9 mouse cellular contexts compared by ENCODE assay signal in genomic region chr16:17832821-17833220, GRCm38 (mm10). TPM values are rescaled to one million over a fixed set of nuclear protein-coding genes. Genes with fewer than 3 reads are reported as not detected.
A peak's percentile ranks its signal among the peaks of the same experiment; 100 is the strongest.
DNase-seq lines count a peak whose midpoint lies in the region; ATAC-seq lines count a peak whose summit lies in the region.
"Had no signal": no experiment of that assay in that cellular context is flagged by ENCODE, and none has a peak within 500 bp of the region (broad histone marks: within the 10 kb centered on the region; RNA-seq: fewer than 3 reads in every experiment).

TSS of gene B830017H08Rik (plus strand) at chr16:17833121.

- peaks cover 68% of the 10 kb centered on the region for H3K27me3 ChIP-seq in kidney, embryonic 14.5 days (ENCODE audit: control insufficient read depth, insufficient read depth, low read length)
- peaks cover 54% of the 10 kb centered on the region for H3K27me3 ChIP-seq in embryonic facial prominence, embryonic 11.5 days (ENCODE audit: control insufficient read depth, insufficient read depth, low read length)
- H3K27me3 ChIP-seq in hindbrain, embryonic 16.5 days (replicated peaks; ENCODE audit: control insufficient read depth, insufficient read depth, low read length), result peaks cover 20% of the 10 kb centered on the region; the same call in 1 of the 2 replicates
- H3K27me3 ChIP-seq in midbrain, embryonic 16.5 days (ENCODE audit: control insufficient read depth, insufficient read depth, low read depth, low read length), result peaks cover 24% of the 10 kb centered on the region

- H3K4me2 ChIP-seq in kidney, embryonic 14.5 days (replicated peaks; ENCODE audit: low read depth, low read length), result peak within 1 kb of the TSS; percentile 100
- H3K4me2 ChIP-seq in embryonic facial prominence, embryonic 11.5 days (ENCODE audit: low read depth, low read length), result peak within 1 kb of the TSS; percentile 99
- H3K4me2 ChIP-seq in hindbrain, embryonic 16.5 days (ENCODE audit: low read length), result peak within 1 kb of the TSS; percentile 95
- H3K4me2 ChIP-seq in midbrain, embryonic 16.5 days (ENCODE audit: low read length), result peak within 1 kb of the TSS; percentile 84

- H3K4me1 ChIP-seq in kidney, embryonic 14.5 days (ENCODE audit: control insufficient read depth, insufficient read depth, low read length), result no peaks in the 10 kb centered on the region
- H3K4me1 ChIP-seq in embryonic facial prominence, embryonic 11.5 days (ENCODE audit: control insufficient read depth, insufficient read depth, low read length), result peaks cover 5% of the 10 kb centered on the region; the same call in 1 of the 2 replicates
- H3K4me1 ChIP-seq in hindbrain, embryonic 16.5 days (ENCODE audit: control insufficient read depth, insufficient read depth, low read depth, low read length), result peaks cover 26% of the 10 kb centered on the region
- peaks cover 18% of the 10 kb centered on the region for H3K4me1 ChIP-seq in midbrain, embryonic 16.5 days (ENCODE audit: control insufficient read depth, insufficient read depth, low read length)

- no peaks in the 10 kb centered on the region for H3K36me3 ChIP-seq in kidney, embryonic 14.5 days (ENCODE audit: control insufficient read depth, insufficient read depth, low read length)
- H3K36me3 ChIP-seq in embryonic facial prominence, embryonic 11.5 days (replicated peaks; ENCODE audit: control insufficient read depth, insufficient read depth, low read depth, low read length), result no peaks in the 10 kb centered on the region
- no peaks in the 10 kb centered on the region for H3K36me3 ChIP-seq in hindbrain, embryonic 16.5 days (ENCODE audit: control insufficient read depth, insufficient read depth, low read length)
- H3K36me3 ChIP-seq in midbrain, embryonic 16.5 days (ENCODE audit: control insufficient read depth, insufficient read depth, low read length), result no peaks in the 10 kb centered on the region

- WGBS in kidney, embryonic 14.5 days, result 27% methylated on average over 7 of the region's 7 CpGs
- WGBS in embryonic facial prominence, embryonic 11.5 days, result 20% methylated on average over 7 of the region's 7 CpGs
- WGBS in hindbrain, embryonic 16.5 days, result 26% methylated on average over 7 of the region's 7 CpGs
- 21% methylated on average over 7 of the region's 7 CpGs for WGBS in midbrain, embryonic 16.5 days

- no peak within 1 kb of the TSS for H3K27ac ChIP-seq in kidney, embryonic 14.5 days (ENCODE audit: low read depth, low read length)
- 0 out of 2 replicates have a peak within 1 kb of the TSS, but pooled peaks have one; percentile 20 for H3K27ac ChIP-seq in embryonic facial prominence, embryonic 11.5 days (replicated peaks; ENCODE audit: low read depth, low read length)
- peak within 1 kb of the TSS; percentile 95 for H3K27ac ChIP-seq in hindbrain, embryonic 16.5 days (ENCODE audit: low read depth, low read length)
- H3K27ac ChIP-seq in midbrain, embryonic 16.5 days (ENCODE audit: low read length), result peak within 1 kb of the TSS; percentile 95

- peak within 1 kb of the TSS; percentile 49 for H3K4me3 ChIP-seq in kidney, embryonic 14.5 days (ENCODE audit: low read length)
- H3K4me3 ChIP-seq in embryonic facial prominence, embryonic 11.5 days (ENCODE audit: low read depth, low read length), result peak within 1 kb of the TSS; percentile 60
- peak within 1 kb of the TSS; percentile 72 for H3K4me3 ChIP-seq in hindbrain, embryonic 16.5 days (ENCODE audit: low read length)
- H3K4me3 ChIP-seq in midbrain, embryonic 16.5 days (ENCODE audit: low read depth, low read length), result peak within 1 kb of the TSS; percentile 64

- H3K9ac ChIP-seq in kidney, embryonic 14.5 days (ENCODE audit: low read depth, low read length), result peak within 1 kb of the TSS; percentile 61
- peak within 1 kb of the TSS; percentile 71 for H3K9ac ChIP-seq in embryonic facial prominence, embryonic 11.5 days (replicated peaks; ENCODE audit: low read length)
- H3K9ac ChIP-seq in hindbrain, embryonic 16.5 days (ENCODE audit: low read depth, low read length), result peak within 1 kb of the TSS; percentile 95
- H3K9ac ChIP-seq in midbrain, embryonic 16.5 days (ENCODE audit: low read depth, low read length), result peak within 1 kb of the TSS; percentile 85

- no peak for ATAC-seq in kidney, embryonic 14.5 days (ENCODE audit: low FRiP score, low TSS enrichment)
- no peak for ATAC-seq in embryonic facial prominence, embryonic 11.5 days (replicated peaks; ENCODE audit: insufficient number of reproducible peaks, low FRiP score, low TSS enrichment, low read depth)
- ATAC-seq in hindbrain, embryonic 16.5 days, result peak; percentile 0; the same call in 1 of the 2 replicates
- ATAC-seq in midbrain, embryonic 16.5 days, result no peak; the same call in 1 of the 2 replicates
- ATAC-seq in granulocyte monocyte progenitor cell, adult 5-6 weeks (replicated peaks; ENCODE audit: poor library complexity, severe bottlenecking), result no peak

- no peaks in the 10 kb centered on the region for H3K9me3 ChIP-seq in kidney, embryonic 14.5 days (ENCODE audit: control insufficient read depth, low read length)
- H3K9me3 ChIP-seq in embryonic facial prominence, embryonic 11.5 days (replicated peaks; ENCODE audit: control insufficient read depth, low read length), result no peaks in the 10 kb centered on the region
- H3K9me3 ChIP-seq in hindbrain, embryonic 16.5 days (ENCODE audit: control insufficient read depth, low read length), result no peaks in the 10 kb centered on the region
- no peaks in the 10 kb centered on the region for H3K9me3 ChIP-seq in midbrain, embryonic 16.5 days (replicated peaks; ENCODE audit: control insufficient read depth, low read length, poor library complexity, severe bottlenecking)

- DNase-seq in kidney, postnatal 25 days, result no peak
- no peak for DNase-seq in embryonic facial prominence, embryonic 11.5 days (ENCODE audit: low spot score)
- DNase-seq in Muller cell, postnatal 12 days (ENCODE audit: inconsistent ontology term), result no peak
- no peak for DNase-seq in layer of hippocampus, postnatal 36 days
- DNase-seq: layer of hippocampus, adult 9-11 months had no signal

RNA-seq across cellular contexts. Expression of gene B830017H08Rik, which starts in this region (rescaled TPM):
- not detected in 2 replicates for polyA plus RNA-seq in kidney, embryonic 14.5 days (2014; fragmentation: Nextera tagmentation; extraction: Ambion mirVana)
- not detected in 2 replicates for polyA plus RNA-seq in embryonic facial prominence, embryonic 11.5 days (2014; fragmentation: Nextera tagmentation; extraction: Ambion mirVana)
- 3.3 and 3.9 TPM in 2 replicates for polyA plus RNA-seq in hindbrain, embryonic 16.5 days (2015; fragmentation: Nextera tagmentation; extraction: Ambion mirVana)
- polyA plus RNA-seq in midbrain, embryonic 16.5 days (2015; fragmentation: Nextera tagmentation; extraction: Ambion mirVana), result 3.8 and 4.2 TPM in 2 replicates
- total RNA-seq in granulocyte monocyte progenitor cell, adult 5-6 weeks (2014; fragmentation: Nextera tagmentation), result not detected in 2 replicates
- total RNA-seq in granulocyte monocyte progenitor cell, adult 5-6 weeks (2017), result not detected in 2 replicates
- total RNA-seq in layer of hippocampus, postnatal 36 days (2021), result 1 to 10 TPM; 2.6 to 4.0 TPM
